Mouse (Mus musculus) liver, adult 2 months (tissue): ENCODE results near the gene Zmat5.

Source experiments
- CTCF ChIP-seq: fragments of 200-500 bp; IDR thresholded peaks from 2 replicates; pipeline ENCODE4 v1.5.1; 2011; ENCODE audit warnings: low read depth, low read length, control low read depth
- POLR2A ChIP-seq: fragments of 200-500 bp; IDR thresholded peaks from 2 replicates; pipeline ENCODE4 v1.6.1; 2011; ENCODE audit warnings: low read length, control low read depth; ENCODE audit not compliant: insufficient read depth; ENCODE audit errors: extremely low read depth

DNA sequence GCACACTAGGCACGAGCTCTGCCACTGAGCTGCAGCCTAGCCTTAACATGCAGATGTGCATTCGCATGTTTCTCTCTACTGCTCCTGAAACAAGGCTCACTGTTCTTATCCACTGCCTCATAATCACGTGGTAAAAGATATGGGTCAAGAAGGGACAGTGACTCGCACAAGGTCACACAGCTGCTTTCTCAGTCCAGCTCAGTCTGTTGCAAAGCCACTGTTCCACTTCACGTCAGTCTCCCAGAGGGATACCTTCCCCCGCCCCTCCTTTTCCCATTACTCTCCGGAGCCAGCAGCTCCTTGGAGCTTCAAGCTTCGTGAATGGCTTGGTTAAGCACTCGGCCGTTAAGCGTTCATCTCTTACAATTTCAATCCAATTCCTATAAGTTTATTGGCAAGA lies 15.9 kb downstream of the Zmat5 start:
- no peak for TF ChIP-seq CTCF
- TF ChIP-seq POLR2A, result no peak
